Mouse (Mus musculus) spleen, adult 10 weeks (tissue): Measurements from ENCODE around the gene Mdm2. TPM values are rescaled to one million over a fixed set of nuclear protein-coding genes. Genes with fewer than 3 reads are reported as not detected.

ENCODE experiments used
- polyA plus RNA-seq: library from polyadenylated mRNA; stranded (reverse); fragments of 350-450 nt; fragmentation: Illumina TruSeq; extraction: RNeasy Lipid Tissue Mini Kit (QIAGEN cat#74804); gene quantifications from one replicate; pipeline ENCODE4 v1.2.3, GENCODE M21; 2015; ENCODE audit warnings: low replicate concordance; ENCODE audit not compliant: insufficient read depth

The Mdm2 gene
- polyA plus RNA-seq = 75.7 TPM

GRCm38 (mm10) chr10:117710604-117711141 is at the start of gene Mdm2:
Mdm2 (minus strand) TSS chr10:117710758.

DNA sequence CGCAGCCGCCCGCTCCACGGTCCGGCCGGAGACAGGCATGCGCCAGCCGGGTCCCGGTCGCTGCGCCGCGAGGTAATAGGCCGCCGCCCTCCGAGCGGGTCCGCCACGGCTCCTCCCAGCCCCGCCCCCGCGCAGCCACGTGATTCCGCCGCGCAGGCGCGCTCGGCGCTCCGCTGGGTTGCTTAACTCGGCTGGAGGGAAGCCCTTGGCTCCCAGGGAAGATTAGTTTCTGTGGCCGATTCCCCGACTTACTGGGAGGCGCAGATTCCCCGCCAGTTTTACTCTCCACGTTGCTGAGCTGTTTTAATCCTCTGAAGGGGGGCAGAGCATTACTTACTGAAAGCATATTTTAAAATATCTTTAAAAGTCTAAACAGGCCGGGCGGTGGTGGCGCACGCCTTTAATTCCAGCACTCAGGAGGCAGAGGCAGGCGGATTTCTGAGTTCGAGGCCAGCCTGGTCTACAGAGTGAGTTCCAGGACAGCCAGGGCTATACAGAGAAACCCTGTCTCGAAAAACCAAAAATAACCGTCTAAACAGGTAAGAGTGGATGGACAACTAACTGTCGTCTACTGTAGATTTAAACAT is 35.8 kb upstream of the Mdm2 start, which contains the start of gene Slc35e3:
Slc35e3 (minus strand) TSS at position 69 of the 587 bp plus-strand sequence.

Other genes with a start within 250 kb of the Mdm2 start
- gene Cpm, start 81.3 kb downstream of the Mdm2 start, polyA plus RNA-seq = 19.3 TPM
- gene Slc35e3, start 35.6 kb upstream of the Mdm2 start, polyA plus RNA-seq = 14.5 TPM
- 50.0 TPM for gene Nup107, start 81.9 kb upstream of the Mdm2 start, polyA plus RNA-seq
- gene Rap1b, start 135.3 kb upstream of the Mdm2 start, polyA plus RNA-seq = 438 TPM